Mouse (Mus musculus): ENCODE measurements at regions not wholly inside any gene's neighbourhood (a gene's known extent, or its start where the extent isn't known, plus 50 kb on each side); places are given as distances from the start of the nearest gene placed in this dataset.

- no peak for TF ChIP-seq CTCF (IDR thresholded peaks at IDR 0.05; ENCODE audit: low read depth)
- ATAC-seq (replicated peaks; ENCODE audit: low FRiP score, low read depth) (no peak), DNase-seq (ENCODE audit: low spot score) (no peak)
- no peak overlapping the region for H3K4me2 ChIP-seq (ENCODE audit: low read length)
- no peak overlapping the region for H3K27ac ChIP-seq
- no peaks in the 10 kb centered on the region for H3K36me3 ChIP-seq (ENCODE audit: insufficient read depth, low read length)
- H3K4me1 ChIP-seq (replicated peaks; ENCODE audit: insufficient read depth, low read length): no peaks in the 10 kb centered on the region
- WGBS: 86% methylated on average over 2 of the region's 2 CpGs
- H3K27me3 ChIP-seq (ENCODE audit: insufficient read depth, low read length): no peaks in the 10 kb centered on the region
- H3K9me3 ChIP-seq (replicated peaks; ENCODE audit: low read length): no peaks in the 10 kb centered on the region
- no peak overlapping the region for H3K9ac ChIP-seq (ENCODE audit: low read depth, low read length)
- no peak overlapping the region for H3K4me3 ChIP-seq (replicated peaks; ENCODE audit: low read depth, low read length)
Measured at GRCm38 (mm10) chr2:54283876-54284275, 152.2 kb upstream of the Galnt13 start.

DNA sequence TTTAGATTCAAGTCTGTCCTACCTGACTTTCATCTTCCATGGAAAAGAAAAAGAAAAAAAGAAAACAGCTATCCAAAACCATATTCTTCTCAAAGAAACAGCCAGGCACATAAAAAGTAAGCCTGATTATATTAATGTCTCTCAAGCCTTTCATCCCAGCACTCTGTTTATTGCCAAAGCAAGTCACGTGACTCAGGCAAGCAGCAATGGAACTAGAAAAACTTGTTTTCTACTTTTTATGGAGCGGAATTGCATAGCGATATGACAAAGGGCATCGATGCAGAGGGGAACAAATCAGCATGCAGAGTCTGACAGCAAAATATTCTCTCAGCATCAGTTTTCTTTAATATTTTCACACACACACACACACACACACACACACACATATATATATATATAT, 130.6 kb upstream of the Galnt13 start:
- no peaks in the 10 kb centered on the region for H3K9me3 ChIP-seq (replicated peaks; ENCODE audit: low read length)
- no peak for ATAC-seq (replicated peaks; ENCODE audit: low FRiP score, low read depth)
- H3K4me2 ChIP-seq (ENCODE audit: low read length): no peak overlapping the region
- H3K4me1 ChIP-seq (replicated peaks; ENCODE audit: insufficient read depth, low read length): no peaks in the 10 kb centered on the region
- TF ChIP-seq CTCF (IDR thresholded peaks at IDR 0.05; ENCODE audit: low read depth): no peak
- H3K9ac ChIP-seq (ENCODE audit: low read depth, low read length): no peak overlapping the region
- no peaks in the 10 kb centered on the region for H3K27me3 ChIP-seq (ENCODE audit: insufficient read depth, low read length)
- peak; percentile 10 for DNase-seq (ENCODE audit: low spot score)
- no peak overlapping the region for H3K4me3 ChIP-seq (replicated peaks; ENCODE audit: low read depth, low read length)
- 77% methylated on average over 4 of the region's 4 CpGs for WGBS
- no peak overlapping the region for H3K27ac ChIP-seq
- H3K36me3 ChIP-seq (ENCODE audit: insufficient read depth, low read length): no peaks in the 10 kb centered on the region

GRCm38 (mm10) chr2:54318559-54318958, 117.6 kb upstream of the Galnt13 start:
- TF ChIP-seq CTCF (IDR thresholded peaks at IDR 0.05; ENCODE audit: low read depth): no peak
- WGBS: 20% methylated on average over 3 of the region's 3 CpGs
- Histone ChIP-seq H3K36me3 (ENCODE audit: insufficient read depth, low read length) (no peaks in the 10 kb centered on the region), H3K9ac (ENCODE audit: low read depth, low read length) (no peak overlapping the region), H3K4me3 (replicated peaks; ENCODE audit: low read depth, low read length) (no peak overlapping the region), H3K4me2 (ENCODE audit: low read length) (no peak overlapping the region), H3K27me3 (ENCODE audit: insufficient read depth, low read length) (no peaks in the 10 kb centered on the region), H3K27ac (no peak overlapping the region), H3K9me3 (replicated peaks; ENCODE audit: low read length) (no peaks in the 10 kb centered on the region), H3K4me1 (replicated peaks; ENCODE audit: insufficient read depth, low read length) (no peaks in the 10 kb centered on the region)
- ATAC-seq (replicated peaks; ENCODE audit: low FRiP score, low read depth): no peak
- DNase-seq (ENCODE audit: low spot score): peak; percentile 61

GRCm38 (mm10) chr2:54366963-54367362, 69.2 kb upstream of the Galnt13 start:
- Histone ChIP-seq H3K36me3 (ENCODE audit: insufficient read depth, low read length) (no peaks in the 10 kb centered on the region), H3K4me1 (replicated peaks; ENCODE audit: insufficient read depth, low read length) (no peaks in the 10 kb centered on the region), H3K27me3 (ENCODE audit: insufficient read depth, low read length) (no peaks in the 10 kb centered on the region), H3K9ac (ENCODE audit: low read depth, low read length) (no peak overlapping the region), H3K27ac (no peak overlapping the region), H3K4me3 (replicated peaks; ENCODE audit: low read depth, low read length) (no peak overlapping the region), H3K9me3 (replicated peaks; ENCODE audit: low read length) (no peaks in the 10 kb centered on the region), H3K4me2 (ENCODE audit: low read length) (no peak overlapping the region)
- DNase-seq (ENCODE audit: low spot score) (peak; percentile 7), ATAC-seq (replicated peaks; ENCODE audit: low FRiP score, low read depth) (no peak)
- WGBS: 11% methylated on average over 3 of the region's 3 CpGs
- no peak for TF ChIP-seq CTCF (IDR thresholded peaks at IDR 0.05; ENCODE audit: low read depth)

DNA sequence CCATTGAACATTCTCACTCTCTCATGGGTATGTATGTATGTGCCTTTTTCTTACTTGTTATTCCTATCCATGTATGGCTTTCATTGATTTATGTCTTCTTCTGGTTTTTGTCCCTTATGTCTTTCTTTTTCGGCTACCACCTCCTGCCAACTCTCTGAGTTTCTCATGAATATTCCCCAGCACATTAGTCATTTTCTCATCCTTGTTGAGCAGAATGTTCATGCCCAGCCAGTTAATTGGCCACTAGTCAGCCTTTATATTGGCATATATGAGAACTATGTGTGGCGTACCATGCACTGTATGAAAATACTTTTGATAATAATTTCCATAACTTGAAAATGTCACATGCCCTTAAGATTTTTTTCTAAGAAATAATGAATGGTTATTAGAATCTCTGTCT, 56.8 kb upstream of the Galnt13 start:
- H3K4me1 ChIP-seq (replicated peaks; ENCODE audit: insufficient read depth, low read length): no peaks in the 10 kb centered on the region
- 87% methylated on average over 2 of the region's 2 CpGs for WGBS
- DNase-seq (ENCODE audit: low spot score): no peak

More for the DNA sequence above, 56.8 kb upstream of the Galnt13 start:
- TF ChIP-seq CTCF (IDR thresholded peaks at IDR 0.05; ENCODE audit: low read depth): no peak
- Histone ChIP-seq H3K4me3 (replicated peaks; ENCODE audit: low read depth, low read length) (no peak overlapping the region), H3K9me3 (replicated peaks; ENCODE audit: low read length) (no peaks in the 10 kb centered on the region), H3K27ac (no peak overlapping the region), H3K4me2 (ENCODE audit: low read length) (no peak overlapping the region), H3K9ac (ENCODE audit: low read depth, low read length) (no peak overlapping the region), H3K27me3 (ENCODE audit: insufficient read depth, low read length) (no peaks in the 10 kb centered on the region), H3K36me3 (ENCODE audit: insufficient read depth, low read length) (no peaks in the 10 kb centered on the region)
- no peak for ATAC-seq (replicated peaks; ENCODE audit: low FRiP score, low read depth)

All from kidney, postnatal 0 days (tissue).